Mouse (Mus musculus) telencephalon, adult 2 months (tissue): ENCODE measurements around the gene Macc1.

Source experiments
- DNase-seq: peaks from one replicate; pipeline ENCODE4 v3.0.0-alpha.2; 2011; ENCODE audit warnings: low read depth, low spot score

Macc1 gene

DNA sequence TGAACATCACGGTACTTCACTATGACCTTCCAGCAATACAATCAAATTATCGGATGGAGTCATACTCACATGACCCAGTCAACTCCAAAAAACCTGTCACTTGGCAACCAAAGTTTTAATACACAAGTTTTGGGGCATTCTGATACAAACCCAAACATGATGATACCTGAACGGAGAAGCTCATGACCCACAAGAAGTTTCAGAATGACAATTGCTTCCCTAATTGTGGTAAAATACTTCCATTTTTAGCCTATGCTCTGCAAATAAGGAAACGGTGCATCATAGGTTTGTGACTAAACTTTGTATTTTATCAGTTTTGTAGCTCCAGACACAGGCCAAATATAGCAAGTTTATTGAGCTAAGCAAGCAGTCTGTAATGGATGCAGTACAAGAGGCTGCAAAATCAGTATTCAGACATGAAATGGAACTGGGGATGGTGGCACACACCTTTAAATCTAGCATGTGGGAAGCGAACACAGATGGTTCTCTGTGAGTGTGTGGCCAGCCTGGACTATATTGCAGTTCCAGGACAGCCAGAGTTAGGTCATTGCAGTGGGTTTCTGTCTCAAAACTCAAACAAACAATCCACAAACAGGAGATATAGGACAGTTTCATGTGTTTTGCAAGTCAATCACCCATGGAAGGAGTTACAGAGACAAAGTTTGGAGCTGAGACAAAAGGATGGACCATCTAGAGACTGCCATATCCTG is 170.0 kb downstream of the Macc1 start:
- no peak for DNase-seq

GRCm38 (mm10) chr12:119511145-119511544 is 197.1 kb downstream of the Macc1 start:
- no peak for DNase-seq
